Mouse (Mus musculus): ENCODE results near the gene Cox5a. TPM values are rescaled to one million over a fixed set of nuclear protein-coding genes. Genes with fewer than 3 reads are reported as not detected.
A peak's percentile ranks its signal among the peaks of the same experiment; 100 is the strongest.

Gene Cox5a
- polyA plus RNA-seq, 1 experiment from 2014 or later: 442 TPM

DNA sequence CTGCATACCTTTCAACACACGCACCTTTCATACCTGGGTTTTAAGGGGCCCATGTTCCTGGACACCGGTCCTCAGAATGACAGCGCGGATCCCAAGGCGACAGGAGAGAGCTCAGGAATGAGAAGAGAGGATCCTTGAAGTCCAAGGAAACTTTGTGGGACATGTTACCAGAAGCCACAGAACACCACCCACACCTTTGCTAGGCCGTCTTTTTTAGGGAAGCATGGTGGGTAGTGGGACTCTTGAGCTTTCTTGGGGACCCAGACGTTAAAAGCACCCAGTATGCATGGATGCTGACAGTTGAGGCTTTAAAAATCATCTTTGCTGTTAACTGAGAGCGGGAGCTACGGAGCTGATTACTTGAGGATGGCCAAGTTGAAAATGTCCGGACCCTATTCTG, 16.2 kb upstream of the Cox5a start:
- Histone ChIP-seq H3K9ac (no peak overlapping the region), H3K9me3 (replicated peaks) (no peaks in the 10 kb centered on the region), H3K27me3 (replicated peaks) (peaks cover 79% of the 10 kb centered on the region), H3K4me2 (peak overlapping the region; percentile 68), H3K4me1 (peaks cover 52% of the 10 kb centered on the region), H3K4me3 (no peak overlapping the region), H3K36me3 (no peaks in the 10 kb centered on the region), H3K27ac (no peak overlapping the region)
- 40% methylated on average over 10 of the region's 10 CpGs for WGBS (ENCODE audit: insufficient replicate concordance)
- ATAC-seq: no peak

DNA sequence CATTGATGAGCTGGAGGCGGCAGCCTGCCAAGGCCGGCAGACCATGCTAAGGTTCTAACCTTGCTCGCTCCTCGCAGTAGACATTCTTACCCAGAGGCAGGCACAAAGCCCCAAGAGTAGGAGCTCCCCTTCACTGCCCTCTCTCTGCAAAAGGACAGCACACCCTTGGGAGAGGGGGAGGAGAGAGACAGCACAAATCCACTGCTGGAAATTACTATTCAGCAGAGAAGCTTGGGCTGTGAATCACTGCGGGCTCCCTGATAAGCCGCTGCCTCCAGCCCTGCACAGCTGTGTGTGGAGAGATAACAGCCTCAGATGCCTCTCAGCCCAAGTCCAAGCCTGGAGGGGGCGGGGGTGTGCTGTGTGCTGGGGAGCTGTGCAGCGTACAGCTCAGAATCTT, 15.4 kb upstream of the Cox5a start:
- H3K4me3 ChIP-seq: no peak overlapping the region
- peaks cover 79% of the 10 kb centered on the region for H3K27me3 ChIP-seq (replicated peaks)
- no peaks in the 10 kb centered on the region for H3K9me3 ChIP-seq (replicated peaks)
- ATAC-seq: peak; percentile 98
- H3K4me2 ChIP-seq: peak overlapping the region; percentile 37
- H3K9ac ChIP-seq: no peak overlapping the region
- H3K36me3 ChIP-seq: no peaks in the 10 kb centered on the region
- peaks cover 52% of the 10 kb centered on the region for H3K4me1 ChIP-seq
- no peak overlapping the region for H3K27ac ChIP-seq
- WGBS (ENCODE audit: insufficient replicate concordance): 0% methylated on average over 8 of the region's 8 CpGs

DNA sequence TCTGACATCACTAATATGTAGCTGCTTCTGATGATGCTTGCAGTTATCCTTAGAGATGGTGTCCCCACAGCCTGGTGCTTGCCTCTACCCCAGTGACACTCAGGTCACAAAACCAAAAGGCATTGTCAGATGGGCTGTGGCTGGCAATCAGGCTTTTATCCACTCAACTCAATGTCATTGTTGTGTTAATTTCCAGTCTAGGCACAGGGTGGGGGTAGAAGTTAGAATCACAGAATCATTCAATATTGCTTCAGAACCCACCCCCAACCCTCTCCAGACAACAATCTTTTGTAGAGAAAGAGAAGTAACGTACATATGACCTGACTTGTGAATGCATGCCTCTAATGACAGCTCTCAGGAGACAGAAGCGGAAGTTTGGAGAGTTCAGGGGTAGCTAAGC, 10.5 kb upstream of the Cox5a start:
- 45% methylated on average over 2 of the region's 2 CpGs for WGBS (ENCODE audit: insufficient replicate concordance)
- Histone ChIP-seq H3K27ac (no peak overlapping the region), H3K9me3 (replicated peaks) (no peaks in the 10 kb centered on the region), H3K4me3 (no peak overlapping the region), H3K36me3 (no peaks in the 10 kb centered on the region), H3K4me1 (peaks cover 20% of the 10 kb centered on the region), H3K27me3 (replicated peaks) (peaks cover 55% of the 10 kb centered on the region), H3K4me2 (no peak overlapping the region), H3K9ac (no peak overlapping the region)
- no peak for ATAC-seq

DNA sequence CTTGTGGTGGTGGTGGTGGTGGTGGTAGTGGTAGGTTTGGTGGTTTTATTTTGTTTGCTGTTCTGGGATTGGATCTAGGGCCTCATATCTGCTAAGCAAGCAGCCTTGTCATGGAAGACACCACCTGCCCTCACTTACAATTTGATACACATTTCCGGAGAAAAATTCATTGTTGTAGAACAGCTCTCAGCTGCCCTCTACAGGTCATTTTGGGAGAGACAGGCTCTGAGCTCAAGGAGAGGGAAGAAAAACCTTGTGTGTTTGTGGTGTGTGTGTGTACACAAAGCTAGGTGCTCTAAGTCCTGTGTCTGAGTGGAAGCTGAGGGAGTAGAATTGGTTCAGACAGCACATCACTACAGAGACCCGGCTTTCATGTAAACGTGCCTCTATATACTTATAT, 4.0 kb upstream of the Cox5a start:
- H3K9me3 ChIP-seq (replicated peaks): no peaks in the 10 kb centered on the region
- H3K9ac ChIP-seq: no peak overlapping the region
- no peaks in the 10 kb centered on the region for H3K36me3 ChIP-seq
- no peak for ATAC-seq
- peaks cover 22% of the 10 kb centered on the region for H3K27me3 ChIP-seq (replicated peaks)
- peaks cover 13% of the 10 kb centered on the region for H3K4me1 ChIP-seq
- WGBS (ENCODE audit: insufficient replicate concordance): 11% methylated on average over 3 of the region's 3 CpGs
- no peak overlapping the region for H3K27ac ChIP-seq
- H3K4me3 ChIP-seq: no peak overlapping the region
- no peak overlapping the region for H3K4me2 ChIP-seq

DNA sequence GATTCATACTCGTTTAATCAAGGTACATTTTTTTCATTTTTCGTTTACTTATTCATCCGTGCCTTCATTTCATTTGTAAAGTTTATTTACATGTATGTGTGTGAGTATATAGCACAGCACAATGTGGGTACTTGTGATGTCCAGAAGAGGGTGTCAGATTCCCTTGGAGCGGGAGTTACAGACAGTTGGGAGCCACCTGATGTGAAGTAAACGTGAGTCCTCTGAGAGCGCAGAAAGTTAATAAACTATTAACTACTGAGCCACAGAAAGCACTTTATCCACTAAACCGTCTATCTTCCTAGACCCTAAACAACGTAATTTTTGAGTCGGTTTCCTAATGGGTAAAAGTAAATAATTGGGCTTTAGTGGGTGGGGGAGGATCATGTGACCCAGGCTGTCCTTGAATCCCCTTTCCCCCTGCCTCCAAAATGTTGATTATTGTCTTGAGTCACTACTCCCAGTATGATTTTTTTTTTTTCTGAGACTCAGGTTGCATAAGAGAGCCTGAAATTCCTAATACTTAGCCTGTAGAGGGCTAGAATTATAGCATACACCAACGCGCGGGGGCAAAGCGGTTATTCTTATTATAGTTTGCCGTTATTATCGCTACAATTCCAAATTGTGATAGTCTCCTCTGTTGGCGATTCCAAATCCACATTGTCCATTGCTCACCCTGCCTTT, 559 bp upstream of the Cox5a start:
- Histone ChIP-seq H3K4me1 (peaks cover 45% of the 10 kb centered on the region), H3K27me3 (replicated peaks) (no peaks in the 10 kb centered on the region), H3K4me3 (peak overlapping the region; percentile 96), H3K27ac (peak overlapping the region; percentile 71), H3K4me2 (peak overlapping the region; percentile 92), H3K9ac (peak overlapping the region; percentile 98), H3K9me3 (replicated peaks) (no peaks in the 10 kb centered on the region), H3K36me3 (no peaks in the 10 kb centered on the region; the same call in 1 of the 2 replicates)
- 26% methylated on average over 16 of the region's 16 CpGs for WGBS (ENCODE audit: insufficient replicate concordance)
- peak; percentile 28 for ATAC-seq

DNA sequence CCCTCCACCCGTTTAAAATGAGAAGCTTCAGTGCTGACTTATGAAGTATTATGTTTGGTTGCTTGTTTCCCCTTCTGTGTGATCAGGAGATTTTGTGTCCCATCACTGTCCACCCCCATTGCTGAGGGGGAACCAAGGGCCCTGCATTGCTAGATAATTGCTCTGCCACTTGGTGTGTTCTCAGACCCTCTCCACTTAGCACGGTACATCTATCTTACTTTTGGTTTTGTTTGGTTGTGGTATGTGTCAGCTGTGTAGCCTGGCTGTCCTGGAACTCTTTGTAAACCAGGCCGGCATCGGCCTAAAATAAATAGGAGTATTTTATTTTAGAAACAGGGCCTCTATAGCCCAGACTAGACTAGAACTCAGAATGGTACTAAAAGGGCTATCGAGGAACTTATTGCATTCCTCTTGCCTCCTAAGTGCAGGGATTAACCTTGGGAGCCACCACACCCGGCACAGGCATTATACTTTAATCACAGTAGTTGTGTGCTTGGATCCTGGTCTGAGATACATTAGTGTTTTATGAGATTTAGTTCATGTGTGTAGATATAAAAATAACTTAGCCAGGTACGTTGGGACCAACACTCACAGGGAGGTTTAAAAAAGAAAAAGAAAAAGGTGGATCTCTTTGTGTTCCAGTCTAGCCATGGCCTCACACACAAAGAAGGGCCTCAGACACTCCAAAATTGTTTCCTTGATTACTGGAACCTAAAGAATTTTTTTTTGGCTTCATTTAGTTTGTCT, 1.2 kb downstream of the Cox5a start:
- Histone ChIP-seq H3K4me3 (peak overlapping the region; percentile 96), H3K4me2 (peak overlapping the region; percentile 92), H3K27ac (peak overlapping the region; percentile 97), H3K9me3 (replicated peaks) (no peaks in the 10 kb centered on the region), H3K27me3 (replicated peaks) (no peaks in the 10 kb centered on the region), H3K4me1 (peaks cover 54% of the 10 kb centered on the region), H3K9ac (peak overlapping the region; percentile 98), H3K36me3 (peaks cover 12% of the 10 kb centered on the region)
- WGBS (ENCODE audit: insufficient replicate concordance): 26% methylated on average over 7 of the region's 7 CpGs
- ATAC-seq: no peak

DNA sequence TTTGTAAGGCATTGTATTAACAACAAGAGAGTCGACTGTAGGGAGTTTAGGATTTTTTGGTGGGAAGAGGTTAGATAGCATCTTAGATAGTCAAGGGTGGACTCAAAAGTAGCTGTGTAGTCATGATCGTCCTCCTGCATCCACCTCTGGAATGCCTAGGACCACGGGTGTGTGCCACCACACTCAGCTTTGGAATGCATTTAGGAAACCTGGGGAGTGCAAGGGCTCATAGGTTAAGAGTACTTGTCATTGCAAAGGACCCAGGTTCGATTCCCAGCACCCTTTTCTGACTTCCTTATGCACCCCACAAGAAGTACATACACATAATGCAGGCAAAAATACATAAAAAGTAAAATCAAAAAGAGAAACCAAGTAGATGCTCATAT, 1.8 kb downstream of the Cox5a start:
- 54% methylated on average over 4 of the region's 4 CpGs for WGBS (ENCODE audit: insufficient replicate concordance)
- no peak for ATAC-seq
- Histone ChIP-seq H3K4me2 (peak overlapping the region; percentile 92), H3K27ac (no peak overlapping the region), H3K36me3 (peaks cover 12% of the 10 kb centered on the region), H3K27me3 (replicated peaks) (no peaks in the 10 kb centered on the region), H3K9me3 (replicated peaks) (no peaks in the 10 kb centered on the region), H3K4me1 (peaks cover 54% of the 10 kb centered on the region), H3K4me3 (peak overlapping the region; percentile 96), H3K9ac (peak overlapping the region; percentile 98)

DNA sequence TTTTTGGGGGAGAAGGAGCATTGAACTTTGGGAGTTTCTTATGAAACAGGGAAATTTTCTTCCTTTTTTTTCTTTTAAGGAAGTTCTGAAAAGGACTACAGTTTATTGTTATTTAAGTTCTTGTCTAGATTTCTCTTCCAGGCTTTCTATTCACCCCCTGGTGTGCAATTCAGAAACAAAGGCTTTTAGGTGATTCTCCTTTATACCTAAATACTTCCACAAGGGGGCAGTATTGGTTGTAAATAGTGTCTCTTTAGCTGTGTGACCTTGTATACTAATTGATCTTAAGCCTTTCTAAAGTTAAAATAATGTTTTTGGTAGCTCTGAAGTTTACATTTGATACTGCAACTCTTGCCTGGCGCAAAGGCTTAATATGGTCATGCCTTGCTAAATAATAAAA, 2.7 kb downstream of the Cox5a start:
- Histone ChIP-seq H3K9me3 (replicated peaks) (no peaks in the 10 kb centered on the region), H3K27ac (no peak overlapping the region), H3K4me3 (no peak overlapping the region), H3K4me1 (peaks cover 54% of the 10 kb centered on the region), H3K36me3 (peaks cover 17% of the 10 kb centered on the region), H3K9ac (no peak overlapping the region), H3K27me3 (replicated peaks) (no peaks in the 10 kb centered on the region), H3K4me2 (no peak overlapping the region)
- ATAC-seq: no peak
- 59% methylated on average over 1 of the region's 1 CpGs for WGBS (ENCODE audit: insufficient replicate concordance)

DNA sequence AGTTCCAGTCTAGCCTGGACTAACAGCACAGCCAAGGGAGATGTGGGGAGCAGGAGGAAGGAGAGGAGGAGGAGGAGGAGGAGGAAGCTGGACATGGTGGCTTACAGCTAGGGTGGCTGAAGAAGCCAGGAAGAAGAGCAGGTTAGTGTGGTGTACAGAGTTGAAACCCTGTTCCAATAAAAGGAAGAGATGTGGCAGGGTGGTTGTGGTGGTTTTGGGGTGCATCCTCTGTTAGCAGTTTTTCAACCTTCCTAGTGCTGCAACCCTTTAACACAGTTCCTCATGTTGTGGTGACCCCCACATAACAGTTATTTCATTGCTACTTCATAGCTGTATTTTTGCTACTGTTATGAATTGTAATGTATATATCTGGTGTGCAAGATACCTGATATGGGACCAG, 3.4 kb downstream of the Cox5a start:
- no peak for ATAC-seq
- H3K4me2 ChIP-seq: peak overlapping the region; percentile 10; the same call in 1 of the 2 replicates
- no peaks in the 10 kb centered on the region for H3K27me3 ChIP-seq (replicated peaks)
- H3K9ac ChIP-seq: peak overlapping the region; percentile 39; the same call in 1 of the 2 replicates
- peaks cover 54% of the 10 kb centered on the region for H3K4me1 ChIP-seq
- no peaks in the 10 kb centered on the region for H3K9me3 ChIP-seq (replicated peaks)
- H3K36me3 ChIP-seq: peaks cover 24% of the 10 kb centered on the region
- H3K27ac ChIP-seq: no peak overlapping the region
- H3K4me3 ChIP-seq: no peak overlapping the region

DNA sequence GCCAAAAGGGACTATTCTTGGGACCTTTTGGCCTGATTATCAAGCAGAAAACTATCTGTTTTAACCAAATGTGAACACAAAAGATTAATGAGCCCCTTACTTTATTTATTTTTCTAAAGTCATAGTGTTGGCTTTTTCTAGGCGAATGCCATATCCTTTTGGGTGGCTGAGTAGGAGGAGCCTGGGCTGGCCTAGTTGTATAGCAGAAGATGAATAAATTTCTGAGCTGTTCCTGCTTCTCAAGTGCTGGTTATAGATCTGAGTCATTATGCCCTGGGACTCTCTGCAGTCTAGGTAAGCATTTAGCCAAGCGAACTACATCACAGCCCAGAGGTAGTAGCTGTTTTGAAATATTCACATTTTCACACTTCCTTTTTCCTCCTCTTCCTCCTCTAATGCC, 4.4 kb downstream of the Cox5a start:
- H3K36me3 ChIP-seq: peaks cover 34% of the 10 kb centered on the region
- no peaks in the 10 kb centered on the region for H3K9me3 ChIP-seq (replicated peaks)
- H3K4me1 ChIP-seq: peaks cover 51% of the 10 kb centered on the region
- no peak overlapping the region for H3K4me2 ChIP-seq
- 77% methylated on average over 2 of the region's 2 CpGs for WGBS (ENCODE audit: insufficient replicate concordance)
- no peak for ATAC-seq
- no peak overlapping the region for H3K4me3 ChIP-seq
- no peak overlapping the region for H3K27ac ChIP-seq
- no peak overlapping the region for H3K9ac ChIP-seq
- no peaks in the 10 kb centered on the region for H3K27me3 ChIP-seq (replicated peaks)

DNA sequence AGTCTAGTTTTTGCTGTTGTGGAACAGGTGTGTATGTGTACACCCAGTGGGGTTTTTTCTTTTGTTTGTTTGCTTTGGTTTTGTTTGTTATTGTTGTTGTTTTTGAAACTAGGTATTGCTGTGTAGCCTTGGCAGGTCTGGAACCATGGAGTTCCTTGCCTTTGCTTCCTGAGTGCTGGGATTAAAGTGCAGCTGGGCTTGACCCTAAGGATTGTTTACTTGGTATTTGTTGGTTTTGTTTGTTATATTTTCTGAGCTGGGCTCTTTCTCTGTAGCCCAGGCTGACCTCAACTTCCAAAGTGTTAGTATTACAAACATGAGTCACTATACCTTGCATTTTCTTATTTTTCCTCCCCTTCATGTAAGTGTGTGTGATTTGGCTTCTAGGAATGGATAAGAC, 5.4 kb downstream of the Cox5a start:
- H3K4me1 ChIP-seq: peaks cover 49% of the 10 kb centered on the region
- H3K27me3 ChIP-seq (replicated peaks): no peaks in the 10 kb centered on the region
- no peaks in the 10 kb centered on the region for H3K9me3 ChIP-seq (replicated peaks)
- H3K4me2 ChIP-seq: no peak overlapping the region
- ATAC-seq: no peak
- peaks cover 42% of the 10 kb centered on the region for H3K36me3 ChIP-seq
- 0 out of 2 replicates have a peak overlapping the region, but pooled peaks have one; percentile 2 for H3K27ac ChIP-seq
- H3K9ac ChIP-seq: no peak overlapping the region
- no peak overlapping the region for H3K4me3 ChIP-seq

DNA sequence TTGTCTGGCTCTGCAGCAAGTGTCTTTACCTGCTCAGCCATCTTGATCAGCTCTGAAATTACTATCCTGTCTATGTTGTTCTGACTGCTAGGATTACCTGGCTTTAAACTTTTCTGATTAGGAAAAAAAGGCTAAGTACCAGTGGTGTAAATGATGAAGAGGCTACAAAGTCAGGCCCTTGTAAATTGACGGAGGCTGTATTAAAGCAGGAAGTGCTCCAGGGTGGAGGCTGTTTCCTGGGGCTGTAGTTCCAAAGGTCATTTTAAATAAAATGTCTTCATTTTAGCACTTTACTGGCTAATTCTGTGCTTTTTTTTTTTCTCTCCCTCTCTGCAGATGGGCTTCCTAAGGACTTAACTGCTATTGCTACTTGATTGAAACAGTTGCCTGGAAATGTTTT, 10.9 kb downstream of the Cox5a start:
- H3K36me3 ChIP-seq: peaks cover 65% of the 10 kb centered on the region
- no peak overlapping the region for H3K27ac ChIP-seq
- peaks cover 8% of the 10 kb centered on the region for H3K4me1 ChIP-seq
- WGBS (ENCODE audit: insufficient replicate concordance): 77% methylated on average over 1 of the region's 1 CpGs
- ATAC-seq: no peak
- no peak overlapping the region for H3K4me2 ChIP-seq
- H3K9me3 ChIP-seq (replicated peaks): no peaks in the 10 kb centered on the region
- no peak overlapping the region for H3K4me3 ChIP-seq
- H3K27me3 ChIP-seq (replicated peaks): no peaks in the 10 kb centered on the region
- no peak overlapping the region for H3K9ac ChIP-seq

All from liver, embryonic 12.5 days (tissue).